13 mouse cellular contexts compared by ENCODE assay signal in the genomic region with DNA sequence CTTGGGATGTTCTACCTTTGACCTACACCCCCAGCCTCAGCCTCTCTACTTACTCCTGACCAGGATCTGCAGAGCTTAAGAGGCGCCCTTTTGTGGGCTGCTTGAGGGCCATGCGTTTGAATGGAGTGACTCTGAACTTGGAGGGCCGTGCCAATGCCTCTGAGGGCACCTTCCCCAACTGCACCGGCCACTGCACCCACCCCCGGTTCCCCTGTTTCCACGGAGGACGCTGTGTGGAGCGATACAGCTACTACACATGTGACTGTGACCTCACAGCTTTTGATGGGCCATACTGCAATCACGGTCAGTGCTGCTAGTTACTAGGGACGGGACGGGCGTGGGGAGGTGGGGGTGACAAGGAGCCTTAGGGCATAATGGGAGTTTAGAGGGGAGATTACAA. TPM values are rescaled to one million over a fixed set of nuclear protein-coding genes. Genes with fewer than 3 reads are reported as not detected.
"Had no signal": no experiment of that assay in that cellular context is flagged by ENCODE, and none has a peak within 500 bp of the region (broad histone marks: within the 10 kb centered on the region; RNA-seq: fewer than 3 reads in every experiment).

No protein-coding gene starts in this region.

- H3K4me3 ChIP-seq: limb, embryonic 15.5 days; midbrain, embryonic 13.5 days had no signal

- H3K9ac ChIP-seq: limb, embryonic 15.5 days; liver, embryonic 14.5 days; liver, postnatal 0 days; lung, embryonic 14.5 days; midbrain, embryonic 13.5 days had no signal

- H3K27ac ChIP-seq: limb, embryonic 15.5 days; liver, embryonic 14.5 days; macrophage; midbrain, embryonic 13.5 days had no signal

- H3K9me3 ChIP-seq: limb, embryonic 15.5 days; midbrain, embryonic 13.5 days had no signal

- DNase-seq: kidney, adult 9 months; kidney, postnatal 14 days; kidney, postnatal 4 days; liver, postnatal 0 days; lung, embryonic 14.5 days; thymus, postnatal 25 days had no signal

- H3K36me3 ChIP-seq: limb, embryonic 15.5 days; midbrain, embryonic 13.5 days had no signal

- ATAC-seq: liver, postnatal 0 days; lung, postnatal 0 days; midbrain, embryonic 13.5 days had no signal

- H3K4me2 ChIP-seq: limb, embryonic 15.5 days; liver, embryonic 11.5 days; lung, embryonic 14.5 days; midbrain, embryonic 13.5 days had no signal

RNA-seq across cellular contexts. Expression of a gene that starts 9.7 kb away (rescaled TPM):
- polyA plus RNA-seq: liver, embryonic 14.5 days; macrophage had no signal

RNA-seq across cellular contexts. Expression of a gene that starts 29.3 kb away (rescaled TPM):
- total RNA-seq: megakaryocyte, adult 5-6 weeks had no signal
